Mouse (Mus musculus) frontal cortex, postnatal 10 days (tissue): ENCODE data around the gene Rexo2.
"Not testable (repeated sequence)": the region's sequence is repeated elsewhere in the genome, so short reads cannot be mapped to it uniquely, and the experiment has no call there.

Experiments
- DNase-seq, 2 experiments: peaks; one replicate each; pipeline ENCODE4 v3.0.0; 2022; ENCODE audit warnings: low spot score in 2 of 2, mixed read lengths in 1 of 2

Rexo2 gene

DNA sequence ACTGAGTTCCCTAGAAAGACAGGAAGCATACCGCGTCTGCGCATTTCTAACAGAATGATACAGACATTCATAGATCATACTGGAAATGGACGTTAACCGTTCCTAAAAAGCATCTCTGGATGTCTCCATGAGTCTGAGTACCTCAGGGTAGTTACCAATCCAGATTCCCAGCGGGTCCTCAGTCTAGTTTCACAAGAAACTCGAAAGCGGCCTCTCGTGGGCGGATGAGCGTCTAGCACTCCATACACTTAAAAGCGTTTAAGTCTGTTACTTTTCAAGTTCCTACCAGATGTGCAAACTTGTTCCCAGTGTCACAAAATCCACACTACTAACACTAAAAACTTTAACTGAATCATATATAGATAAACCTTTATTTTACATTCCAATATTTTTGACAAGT, 7.3 kb downstream of the Rexo2 start:
- no peak for DNase-seq

DNA sequence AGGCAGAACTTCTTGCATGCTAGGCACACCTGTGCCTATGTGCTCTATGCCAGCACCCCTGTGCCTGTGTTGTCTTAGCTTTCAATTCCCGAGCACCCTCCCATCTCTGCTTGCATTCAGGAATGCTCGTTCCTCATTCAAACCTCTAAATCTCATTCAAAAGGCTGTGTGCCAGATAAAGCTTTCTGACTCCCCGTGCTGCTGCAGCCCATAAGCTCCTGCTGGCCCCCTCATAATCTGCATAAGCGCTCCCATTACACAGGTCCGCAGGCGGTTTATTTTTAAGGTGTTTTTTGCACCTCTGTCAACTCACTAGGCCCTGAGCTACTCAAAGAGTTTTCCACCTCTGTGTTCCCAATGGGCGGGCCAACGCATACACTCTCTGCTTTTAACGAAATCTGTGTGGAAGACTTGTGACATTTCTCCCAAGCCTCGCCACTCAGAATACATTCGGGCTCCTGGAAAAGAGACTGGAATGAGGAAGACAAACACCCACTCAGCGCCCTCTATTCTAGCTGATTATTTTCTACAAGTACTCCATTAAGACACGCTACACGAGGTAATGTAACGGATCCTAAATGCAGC, 7.9 kb downstream of the Rexo2 start:
- DNase-seq = no peak

DNA sequence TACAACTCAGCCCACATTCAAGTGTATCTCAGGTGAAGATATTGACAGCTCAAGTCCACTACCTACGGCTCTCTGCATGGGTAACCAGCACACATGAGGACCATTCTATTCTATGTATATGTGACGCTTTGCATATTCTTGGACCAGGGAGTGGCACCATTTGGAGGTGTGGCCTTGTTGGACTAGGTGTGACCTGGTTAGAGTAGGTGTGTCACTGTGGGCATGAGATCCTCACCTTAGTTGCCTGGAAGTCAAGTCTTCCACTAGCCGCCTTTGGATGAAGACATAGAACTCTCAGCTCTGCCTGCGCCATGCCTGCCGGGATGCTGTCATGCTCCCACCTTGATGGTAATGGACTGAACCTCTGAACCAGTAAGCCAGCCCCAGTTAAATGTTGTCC, 13.0 kb downstream of the Rexo2 start:
- not testable (repeated sequence) for DNase-seq

DNA sequence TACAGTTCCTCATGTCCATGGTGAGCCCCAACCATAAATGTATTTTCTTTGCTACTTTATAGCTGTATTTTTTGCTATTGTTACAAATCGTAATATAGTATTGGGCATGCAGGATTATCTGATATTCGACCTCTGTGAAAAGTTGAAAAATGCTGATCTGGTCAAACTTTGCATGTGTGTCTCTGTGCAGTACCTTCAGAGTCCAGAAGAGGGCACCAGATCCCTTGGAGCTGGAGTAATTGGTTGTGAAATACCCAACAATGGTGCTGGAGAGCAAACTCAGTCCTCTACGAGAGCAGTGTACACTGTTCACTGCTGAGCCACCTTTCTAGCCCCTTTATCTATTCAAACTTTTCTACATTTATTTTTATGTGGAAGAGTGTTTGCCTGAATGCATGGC, 13.6 kb downstream of the Rexo2 start:
- peak in 1 of 2 experiments; percentile 33 for DNase-seq

DNA sequence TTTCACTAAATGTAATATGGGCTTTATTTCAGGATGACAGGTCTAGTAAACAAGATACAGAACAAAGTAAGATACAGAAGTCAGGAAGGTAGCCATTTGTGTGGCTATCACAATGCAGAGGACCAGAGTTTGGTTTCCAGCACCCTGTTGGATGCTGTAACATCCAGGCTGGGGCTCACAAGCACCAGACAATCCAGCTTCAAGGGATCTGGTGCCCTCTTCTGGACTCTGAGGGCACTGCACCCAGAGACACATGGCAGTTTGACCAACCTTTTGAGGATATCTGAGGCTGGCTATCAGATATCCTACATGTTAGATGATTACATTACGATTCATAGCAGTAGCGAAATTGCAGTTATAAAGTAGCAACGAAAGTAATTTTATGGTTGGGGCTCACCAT, 14.8 kb downstream of the Rexo2 start:
- DNase-seq = no peak

DNA sequence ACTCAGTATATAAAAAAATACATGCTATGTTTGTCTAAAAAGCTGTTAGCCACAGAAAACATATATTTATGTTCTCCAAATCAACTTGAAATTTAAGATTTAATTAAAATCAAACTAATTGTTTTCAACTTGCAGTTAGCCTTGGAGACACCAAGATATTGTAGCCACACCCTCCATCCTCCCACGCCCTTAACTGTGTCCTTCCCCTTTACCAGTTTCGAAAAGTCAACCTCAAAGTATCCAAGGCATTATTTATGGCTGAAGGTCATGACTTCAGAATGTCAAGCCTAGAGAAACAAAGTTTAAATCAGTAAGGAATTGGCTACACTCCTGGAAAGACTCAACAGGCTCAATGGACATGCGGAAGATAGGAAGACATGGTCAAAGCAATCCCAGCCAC, 18.9 kb downstream of the Rexo2 start:
- no peak for DNase-seq

DNA sequence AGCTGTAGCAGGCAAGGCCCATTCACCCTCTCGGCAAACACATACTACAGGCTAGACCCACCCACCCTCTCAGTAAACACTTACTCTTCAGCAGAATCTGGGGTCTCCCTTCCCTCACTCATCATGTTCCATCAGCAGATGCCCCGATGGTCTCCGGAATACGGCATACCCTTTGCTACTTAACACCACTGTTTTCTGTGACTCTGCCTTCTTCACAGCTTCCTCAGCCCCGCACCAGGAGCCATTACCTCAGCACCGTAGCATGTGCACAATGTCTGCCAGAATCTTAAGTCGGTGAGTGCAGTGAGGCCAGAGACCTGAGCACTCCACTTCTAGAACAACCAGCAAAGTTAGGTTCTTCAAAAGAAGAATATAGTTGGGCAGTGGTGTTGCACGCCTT, 19.7 kb downstream of the Rexo2 start:
- DNase-seq = no peak

DNA sequence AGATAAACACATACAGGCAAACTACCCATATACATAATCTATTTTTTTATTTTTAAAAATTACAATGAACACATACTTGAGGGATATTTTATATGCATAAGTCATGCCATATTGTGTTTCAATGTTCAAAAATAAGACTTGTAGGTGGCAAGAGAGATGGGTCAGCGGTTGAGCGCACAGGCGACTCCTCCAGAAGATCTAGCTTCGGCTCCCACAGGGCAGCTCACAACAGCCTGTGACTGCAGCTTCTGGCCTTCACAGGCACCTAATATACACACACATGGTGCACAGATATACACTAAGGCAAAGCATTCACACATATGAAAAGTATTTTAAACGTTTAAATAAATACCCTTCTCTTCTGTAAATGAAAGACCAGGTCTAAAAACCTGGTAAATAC, 21.0 kb downstream of the Rexo2 start:
- no peak for DNase-seq

DNA sequence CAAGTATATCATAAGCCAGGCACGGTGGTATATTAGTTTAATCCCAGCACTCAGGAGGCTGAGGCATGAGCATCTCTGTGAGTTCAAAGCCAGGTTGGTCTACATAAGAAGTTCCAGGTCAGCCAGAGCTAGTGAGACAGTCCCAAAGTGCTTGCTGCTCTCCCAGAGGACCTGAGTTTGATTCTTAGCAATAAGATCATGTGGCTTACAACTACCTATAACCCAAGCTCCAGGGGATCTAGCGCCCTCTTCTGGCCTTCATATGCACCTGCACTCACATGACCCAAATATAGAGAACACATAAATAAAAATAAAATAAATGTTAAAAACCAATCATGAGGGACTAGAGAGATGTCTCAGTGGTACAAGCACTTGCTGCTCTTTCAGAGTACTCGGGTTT, 21.5 kb downstream of the Rexo2 start:
- DNase-seq = no peak

DNA sequence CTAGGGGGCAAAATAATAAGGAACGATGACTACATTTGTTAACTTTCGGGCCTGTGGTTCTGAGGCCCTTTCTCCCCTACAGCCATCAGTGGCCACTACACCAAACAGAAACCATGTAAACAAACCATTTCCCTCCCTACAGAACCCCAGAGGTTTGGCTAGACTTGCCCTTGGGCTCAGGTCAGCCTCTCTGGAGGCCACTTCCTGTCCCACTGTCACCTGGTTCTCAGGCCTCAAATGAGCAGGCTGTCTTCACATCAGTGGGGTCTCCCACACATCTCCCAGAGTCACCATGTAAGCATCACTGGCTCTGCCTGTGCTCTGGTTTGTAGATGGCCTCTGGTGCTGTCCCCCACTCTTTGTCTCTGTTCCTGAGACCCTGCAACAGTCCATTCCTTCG, 24.5 kb downstream of the Rexo2 start:
- DNase-seq = no peak

DNA sequence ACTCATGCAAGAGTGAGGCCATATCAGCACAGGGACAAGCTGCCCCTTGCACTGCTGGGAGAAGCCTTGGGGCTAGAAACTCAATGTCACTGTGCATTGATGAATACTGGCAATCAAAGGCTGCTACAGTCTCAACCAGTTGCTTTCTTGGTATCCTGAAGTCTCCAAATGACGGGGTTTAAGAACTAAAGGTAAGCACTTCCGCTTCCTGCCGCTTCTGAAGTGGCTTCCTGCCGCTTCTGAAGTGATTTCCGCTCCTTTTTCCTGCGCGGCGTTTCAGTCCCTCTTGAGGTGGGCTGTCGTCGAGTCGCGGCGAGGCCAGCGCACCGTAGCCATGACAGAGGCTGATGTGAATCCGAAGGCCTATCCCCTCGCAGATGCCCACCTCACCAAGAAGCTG, 30.4 kb downstream of the Rexo2 start:
- no peak for DNase-seq

DNA sequence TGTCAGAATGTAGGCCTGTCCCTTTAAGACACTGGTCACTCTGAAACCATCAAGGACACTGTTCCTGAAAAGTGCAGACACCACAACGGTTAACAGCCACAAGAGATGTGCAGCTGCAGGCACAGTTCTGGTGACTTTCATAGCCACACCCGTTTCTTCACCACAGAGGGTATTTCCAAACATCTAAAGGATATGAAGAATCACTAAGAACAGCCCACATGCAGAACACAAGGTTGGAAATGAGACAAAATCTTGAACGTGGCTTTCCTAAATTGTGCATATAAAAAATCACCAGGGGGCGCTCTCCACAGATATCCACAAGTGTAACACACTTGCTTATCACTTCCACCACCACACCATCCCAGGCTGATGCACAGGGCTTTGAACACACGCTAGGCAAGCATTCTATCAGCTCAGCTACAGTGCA, 32.6 kb downstream of the Rexo2 start:
- DNase-seq = no peak

DNA sequence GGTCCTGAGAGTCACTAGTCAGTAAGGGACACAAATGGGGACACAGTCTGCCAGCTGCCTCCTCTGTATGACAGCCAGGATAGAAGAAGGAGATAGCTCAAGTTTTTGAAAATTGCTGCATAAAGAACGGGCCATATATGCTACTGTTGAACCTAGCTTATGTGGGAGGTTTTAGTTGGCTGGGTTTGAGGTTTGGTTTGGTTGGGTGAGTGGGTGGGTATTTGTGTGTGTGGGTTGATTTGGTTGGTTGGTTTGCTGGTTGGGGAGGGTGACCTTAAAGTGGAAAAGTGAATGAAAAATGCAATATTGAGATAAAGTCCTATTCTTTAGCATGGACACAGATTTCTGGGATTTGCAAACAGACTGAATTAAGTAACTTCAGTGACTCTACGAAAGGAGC, 35.6 kb downstream of the Rexo2 start:
- no peak for DNase-seq

DNA sequence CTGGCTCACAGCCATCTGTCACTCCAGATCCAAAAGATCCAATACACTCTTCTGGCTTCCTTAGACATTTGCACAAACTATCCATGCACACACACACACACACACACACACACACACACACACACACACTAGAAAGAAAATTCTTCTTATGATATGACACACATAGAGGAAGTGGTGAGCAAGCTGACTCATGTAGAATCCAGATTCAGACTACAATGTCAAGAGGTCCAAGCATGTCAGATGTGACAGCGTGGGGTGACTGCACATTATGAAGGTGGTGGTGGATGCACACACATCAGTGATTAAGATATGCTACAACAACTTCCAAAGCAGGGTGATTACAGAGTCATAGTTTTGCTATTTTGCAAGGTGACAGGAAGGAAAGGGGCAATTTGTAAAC, 36.5 kb downstream of the Rexo2 start:
- no peak for DNase-seq

DNA sequence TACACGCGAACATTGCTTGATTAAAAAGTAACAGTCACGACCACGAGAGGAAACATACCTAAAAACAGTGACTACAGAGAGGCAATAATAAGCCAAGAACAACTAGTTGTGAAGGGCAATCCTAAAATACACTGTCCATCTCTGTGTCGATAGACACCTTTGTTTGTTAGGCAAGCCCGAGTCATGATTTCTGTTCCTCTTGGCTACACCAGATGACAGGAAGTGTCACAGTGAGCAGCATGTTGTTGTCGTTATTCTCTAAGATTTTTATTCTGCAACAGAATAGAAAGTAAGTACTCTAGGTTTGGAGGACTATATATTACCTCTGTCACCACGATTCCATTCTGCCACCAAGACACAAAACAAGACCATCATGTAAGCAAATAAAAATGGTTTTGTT, 48.0 kb downstream of the Rexo2 start:
- no peak for DNase-seq

DNA sequence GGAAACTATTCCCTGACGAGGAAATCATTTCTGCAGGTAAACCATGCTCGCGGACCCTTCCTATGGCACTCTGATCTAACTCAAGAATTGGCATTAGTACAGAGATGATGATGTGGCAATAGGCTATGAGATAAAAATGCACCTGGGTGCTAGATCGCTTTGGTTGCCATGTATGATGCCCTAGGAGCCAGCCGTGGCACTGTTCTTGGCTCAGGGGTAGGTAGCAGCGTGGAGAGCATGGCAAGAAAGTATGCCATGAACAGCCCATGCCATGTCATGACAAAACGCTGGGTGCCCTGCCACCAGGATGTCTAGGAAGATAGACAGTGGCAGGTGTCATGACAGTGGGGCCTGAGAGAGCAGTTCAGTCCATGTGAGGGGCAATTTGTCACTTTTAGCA, 53.2 kb downstream of the Rexo2 start:
- DNase-seq = no peak

DNA sequence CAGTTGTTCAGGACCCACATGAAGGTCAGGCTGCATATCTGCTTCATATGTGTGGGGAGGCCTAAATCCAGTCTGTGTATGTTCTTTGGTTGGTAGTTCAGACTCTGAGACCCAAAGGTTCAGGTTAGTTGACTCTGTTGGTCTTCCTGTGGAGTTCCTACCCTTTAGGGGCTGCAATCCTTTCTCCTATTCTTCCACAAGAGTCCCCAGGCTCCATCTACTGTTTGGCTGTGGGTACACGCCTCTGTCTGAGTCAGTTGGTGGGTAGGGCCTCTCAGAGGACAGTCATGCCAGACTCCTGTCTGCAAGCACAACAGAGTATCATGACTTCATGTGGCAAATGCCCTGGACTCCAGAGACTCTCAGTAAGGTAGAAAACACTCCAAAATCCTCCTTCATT, 57.2 kb downstream of the Rexo2 start:
- no peak for DNase-seq

DNA sequence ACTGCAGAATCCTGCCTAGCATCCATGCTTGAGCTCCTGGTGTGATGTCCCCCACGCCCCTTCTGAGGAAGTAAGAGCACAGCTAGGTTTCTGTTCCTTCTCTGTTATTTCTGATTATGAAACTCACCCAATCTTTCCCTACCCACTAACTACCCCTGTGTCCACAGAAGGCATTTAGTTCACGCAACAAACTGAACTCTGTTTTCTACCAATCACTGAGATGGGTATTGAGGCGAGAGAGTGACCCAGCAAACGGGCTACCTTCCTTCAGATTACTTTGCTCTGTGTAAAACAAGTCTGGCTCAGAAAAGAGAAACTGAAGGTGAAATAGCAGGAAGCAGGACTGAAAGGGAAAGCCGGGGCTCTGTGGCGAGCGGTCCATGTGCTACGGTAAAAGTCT, 58.0 kb downstream of the Rexo2 start:
- no peak for DNase-seq

DNA sequence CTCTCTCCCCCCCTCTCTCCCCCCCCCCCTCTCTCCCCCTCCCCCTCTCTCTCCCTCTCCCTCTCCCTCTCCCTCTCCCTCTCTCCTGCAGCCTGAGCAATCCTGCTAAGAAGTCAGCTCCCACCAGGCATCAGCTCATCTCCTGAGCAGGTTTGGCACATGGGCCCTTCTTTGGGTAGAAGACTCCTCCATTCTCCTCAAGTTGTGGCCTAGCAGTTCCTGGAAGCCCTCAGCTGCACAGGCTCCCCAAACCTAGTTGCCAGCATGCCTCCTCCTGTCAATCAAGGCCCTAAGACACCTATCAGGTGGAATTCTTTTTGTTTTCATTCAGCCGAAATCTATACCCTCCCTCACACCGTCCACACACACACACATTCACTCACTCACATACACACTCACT, 58.9 kb downstream of the Rexo2 start:
- DNase-seq = no peak

DNA sequence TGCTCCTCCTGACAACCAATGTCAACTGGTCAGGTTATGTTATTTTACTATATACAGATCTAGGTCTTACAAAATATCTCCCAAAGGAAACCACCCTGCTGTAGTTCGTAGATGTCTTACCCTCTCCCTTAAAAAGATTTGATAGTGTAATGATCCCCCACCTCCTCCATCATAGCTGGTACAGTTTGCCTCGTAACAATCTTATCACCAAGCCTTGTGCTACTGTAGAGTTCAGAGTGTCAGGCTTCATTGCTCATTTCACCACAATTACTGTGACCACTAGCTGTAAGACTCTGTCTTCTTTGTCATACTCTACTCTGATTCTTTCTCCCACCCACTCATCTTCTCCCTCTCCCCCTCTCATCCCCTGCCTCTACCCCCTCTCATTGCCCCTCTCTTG, 59.4 kb downstream of the Rexo2 start:
- DNase-seq = no peak

DNA sequence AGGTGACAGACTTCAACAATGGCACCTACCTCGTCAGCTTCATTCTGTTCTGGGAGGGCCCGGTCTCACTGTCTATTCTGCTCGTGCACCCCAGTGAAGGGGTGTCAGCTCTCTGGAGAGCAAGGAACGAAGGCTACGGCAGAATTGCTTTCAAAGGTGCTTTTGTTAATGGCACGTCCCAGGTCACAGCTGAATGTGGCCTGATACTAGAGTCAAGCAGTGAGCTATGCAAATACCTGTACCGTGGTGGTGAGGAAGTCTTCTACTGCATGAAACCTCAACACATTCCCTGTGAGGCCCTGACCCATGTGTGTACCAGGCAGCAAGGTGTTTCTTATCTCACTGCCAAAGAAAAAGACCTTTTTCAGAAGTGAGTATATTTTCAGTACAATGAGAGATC, 60.0 kb downstream of the Rexo2 start:
- no peak for DNase-seq

DNA sequence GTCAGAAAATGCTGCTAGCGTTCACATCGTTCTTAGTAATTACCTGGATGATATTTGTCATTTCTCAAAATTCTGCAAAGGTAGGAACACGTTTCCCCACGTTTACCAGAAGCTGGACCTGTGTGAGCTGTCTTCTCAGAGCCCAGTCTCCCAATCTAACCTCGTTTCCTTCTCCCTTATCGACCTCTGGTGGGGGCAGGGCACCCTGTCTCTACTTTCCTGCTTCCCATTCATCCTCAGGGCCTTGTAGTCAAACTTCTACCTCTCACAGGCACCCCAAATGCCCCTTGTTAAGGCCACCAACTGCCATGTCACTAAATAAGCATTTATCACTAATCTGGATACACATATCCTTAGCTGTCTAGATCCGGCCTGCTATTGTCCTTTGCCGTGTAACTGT, 61.6 kb downstream of the Rexo2 start:
- no peak for DNase-seq
